Mouse (Mus musculus) mesoderm, embryonic 11.5 days (tissue): Measurements from ENCODE around the gene AA792892.
"Not testable (repeated sequence)": the region's sequence is repeated elsewhere in the genome, so short reads cannot be mapped to it uniquely, and the experiment has no call there.

ENCODE experiments used
- DNase-seq: peaks from one replicate; pipeline ENCODE4 v3.0.0-alpha.2; 2012; ENCODE audit warnings: low read depth, low spot score

AA792892 gene

DNA sequence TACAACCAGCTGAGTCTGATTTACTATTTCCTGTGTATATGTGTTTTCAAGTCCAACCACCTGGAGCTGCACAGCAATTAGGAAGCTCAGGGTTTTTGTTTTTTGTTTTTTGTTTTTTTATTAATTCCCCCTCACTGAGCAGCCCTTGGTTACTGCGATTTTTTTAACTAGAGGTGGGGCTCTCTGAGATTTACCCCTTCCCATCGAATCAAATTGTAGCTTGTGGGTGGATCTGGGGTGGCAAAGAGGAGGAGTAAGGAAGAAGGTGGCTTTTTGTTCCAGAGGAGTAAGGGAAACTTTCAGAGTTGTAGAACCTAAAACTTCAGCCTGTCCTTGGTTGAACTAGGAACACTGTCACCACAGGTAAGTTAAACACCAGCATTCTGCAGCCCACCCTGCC, at the start of gene AA792892:
Gene AA792892 (plus strand): TSS at position 301 of the 400 bp plus-strand sequence.
- not testable (repeated sequence) for DNase-seq

DNA sequence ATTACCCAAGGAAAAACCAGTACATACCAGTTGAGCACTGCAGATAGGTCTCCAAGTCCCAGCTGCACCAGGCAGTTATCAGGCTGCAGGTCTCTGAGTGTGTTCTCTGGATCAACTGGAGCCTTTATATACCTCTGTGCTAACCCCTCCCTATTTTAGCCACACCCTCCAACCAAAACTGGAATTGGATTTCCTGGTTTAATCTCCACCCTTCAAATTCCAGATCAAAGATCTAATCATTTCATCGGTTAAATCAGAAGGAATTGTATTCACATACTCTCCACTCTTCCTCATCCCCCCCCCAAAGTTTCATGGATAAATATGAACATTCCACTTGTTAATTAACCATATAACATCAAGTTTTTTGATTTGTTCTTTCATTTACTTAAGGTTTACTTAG, 32.9 kb upstream of the AA792892 start, which contains the start of gene A430089I19Rik:
Gene A430089I19Rik (minus strand): TSS at position 101 of the 400 bp plus-strand sequence.
- DNase-seq: not testable (repeated sequence)

DNA sequence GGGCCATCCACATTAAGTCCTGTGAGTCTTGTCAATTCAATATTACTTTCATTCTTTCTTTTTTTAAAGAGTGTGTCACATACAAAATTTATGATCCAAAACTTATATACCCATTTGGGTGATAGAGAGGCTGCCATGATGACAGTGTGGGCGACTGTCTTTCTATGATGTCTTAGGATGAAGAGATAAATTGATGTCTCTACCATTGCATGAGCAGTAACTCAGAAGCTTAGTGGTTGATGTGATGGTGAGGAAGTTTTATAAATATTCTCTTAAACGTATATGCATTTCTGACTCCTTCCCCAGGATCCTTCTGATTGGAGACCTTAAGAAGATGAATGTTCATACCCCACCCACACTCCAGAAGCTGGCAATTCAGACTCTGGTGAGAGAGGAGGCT, 25.4 kb upstream of the AA792892 start, which contains the start of gene Gm6502:
Gene Gm6502 (plus strand): TSS at position 301 of the 400 bp plus-strand sequence.
- not testable (repeated sequence) for DNase-seq
